Mouse (Mus musculus) right cerebral cortex, postnatal 10 days (tissue): Measurements from ENCODE around the gene Gm11444.
A peak's percentile ranks its signal among the peaks of the same experiment; 100 is the strongest.

Experiments used
- DNase-seq, 2 experiments: peaks; one replicate each; pipeline ENCODE4 v3.0.0; 2021; ENCODE audit warnings: low spot score in 2 of 2

The Gm11444 gene

GRCm38 (mm10) chr11:85857997-85858698 is 8.0 kb upstream of the Gm11444 start:
- no peak for DNase-seq

DNA sequence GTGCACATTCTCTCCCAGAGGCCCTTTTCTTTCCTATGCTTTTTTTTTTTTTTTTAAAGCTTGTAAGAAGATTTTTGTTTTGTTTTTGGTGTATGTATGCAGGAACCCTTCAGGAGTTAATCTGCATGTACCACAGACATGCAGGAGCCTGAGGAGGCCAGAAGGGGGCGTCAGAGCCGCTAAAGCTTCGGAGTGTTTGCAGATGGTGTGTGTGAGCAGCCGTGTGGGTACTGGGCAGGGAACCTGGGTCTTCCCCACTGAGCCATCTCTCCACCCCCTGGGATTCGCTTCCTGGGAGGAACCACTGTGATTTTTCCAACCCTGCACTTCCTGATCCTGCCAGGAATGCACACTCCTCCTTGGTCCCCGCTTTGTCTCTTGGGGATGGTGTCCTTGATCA is 625 bp upstream of the Gm11444 start:
- DNase-seq, result peak in 1 of 2 experiments; percentile 21

DNA sequence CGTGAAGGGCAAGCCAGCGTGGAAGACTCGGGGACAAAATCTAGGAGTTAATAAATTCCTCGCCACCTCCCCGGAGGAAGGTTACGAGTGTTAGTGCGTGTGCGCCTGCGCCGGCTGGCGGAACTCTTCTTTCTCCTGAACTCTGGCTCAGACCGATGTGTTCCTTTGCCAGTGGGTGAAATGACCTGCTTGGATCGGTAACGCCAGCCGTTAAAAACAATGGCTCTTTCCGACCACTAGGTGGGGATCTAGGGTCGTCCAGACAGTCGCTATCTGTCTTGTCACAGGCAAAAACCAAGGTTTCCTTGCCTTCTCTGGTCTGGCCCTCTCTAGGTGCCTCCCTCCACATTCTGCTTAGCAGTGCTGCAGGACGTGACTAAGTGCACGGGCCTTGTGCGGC is 1.1 kb downstream of the Gm11444 start:
- peak; percentile 76 to 78 for DNase-seq

GRCm38 (mm10) chr11:85846509-85846908 is 3.6 kb downstream of the Gm11444 start:
- no peak for DNase-seq

GRCm38 (mm10) chr11:85845921-85846320 is 4.2 kb downstream of the Gm11444 start:
- no peak for DNase-seq

GRCm38 (mm10) chr11:85844971-85845370 is 5.2 kb downstream of the Gm11444 start:
- DNase-seq, result no peak

GRCm38 (mm10) chr11:85844144-85844965 is 5.8 kb downstream of the Gm11444 start:
- DNase-seq, result peak; percentile 71 to 79

- no peak for DNase-seq
Observed at GRCm38 (mm10) chr11:85843347-85843692, 6.8 kb downstream of the Gm11444 start.

DNA sequence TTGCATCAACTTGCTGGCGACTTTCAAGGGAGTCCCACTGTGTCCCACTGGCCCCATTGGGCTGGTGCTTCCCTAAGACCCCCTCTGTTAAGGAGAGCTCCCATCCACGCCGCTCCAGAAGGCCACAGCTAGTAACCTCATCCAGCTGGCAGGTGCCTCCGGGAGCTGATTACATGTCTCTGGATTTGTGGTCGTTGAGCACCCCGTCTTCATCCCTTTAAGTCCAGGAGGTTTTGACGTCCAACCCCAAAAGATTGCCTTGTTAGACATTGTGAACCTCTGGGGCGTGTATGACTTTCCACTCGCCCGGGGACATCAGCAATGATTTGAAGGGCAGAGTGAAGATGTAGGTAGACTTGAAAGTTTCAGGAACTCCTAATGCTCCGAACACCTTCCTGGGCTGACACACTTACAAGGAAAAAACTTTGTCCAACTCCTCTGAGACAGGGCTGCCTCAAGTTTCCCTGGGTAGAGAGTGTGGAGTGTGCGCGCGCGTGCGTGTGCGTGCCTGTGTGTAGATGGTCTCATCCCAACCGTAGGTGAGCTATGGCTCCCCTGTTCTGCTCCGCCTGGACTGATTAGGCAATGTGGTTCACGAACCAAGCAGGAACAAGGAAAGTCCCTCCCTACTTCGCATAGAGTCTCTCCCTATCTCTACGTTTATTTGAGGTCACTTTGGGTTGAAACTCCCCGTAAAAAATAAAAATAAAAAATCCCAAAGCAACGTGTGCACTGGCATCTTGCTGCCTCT is 7.4 kb downstream of the Gm11444 start:
- DNase-seq, result no peak

DNA sequence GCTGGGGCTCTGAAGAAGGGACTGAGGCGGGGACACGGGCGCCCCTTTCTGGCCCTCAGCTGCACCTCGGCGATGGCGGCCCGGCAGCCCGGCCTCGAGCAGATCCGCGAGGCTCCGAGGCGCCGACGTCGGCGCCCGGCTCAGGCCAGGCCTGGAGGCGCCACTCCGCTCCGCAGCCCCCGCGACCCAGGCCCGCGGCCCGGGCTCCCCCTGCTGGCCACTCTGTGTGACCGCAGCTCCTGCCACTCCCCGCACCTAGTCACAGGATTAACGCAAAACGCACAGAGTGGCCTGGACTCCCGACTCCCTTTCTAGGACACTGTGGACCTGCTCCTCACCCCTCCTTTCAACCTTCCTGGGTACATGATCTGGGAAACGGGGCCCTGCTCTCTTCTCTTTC is 8.2 kb downstream of the Gm11444 start:
- peak in 1 of 2 experiments; percentile 60 for DNase-seq

DNA sequence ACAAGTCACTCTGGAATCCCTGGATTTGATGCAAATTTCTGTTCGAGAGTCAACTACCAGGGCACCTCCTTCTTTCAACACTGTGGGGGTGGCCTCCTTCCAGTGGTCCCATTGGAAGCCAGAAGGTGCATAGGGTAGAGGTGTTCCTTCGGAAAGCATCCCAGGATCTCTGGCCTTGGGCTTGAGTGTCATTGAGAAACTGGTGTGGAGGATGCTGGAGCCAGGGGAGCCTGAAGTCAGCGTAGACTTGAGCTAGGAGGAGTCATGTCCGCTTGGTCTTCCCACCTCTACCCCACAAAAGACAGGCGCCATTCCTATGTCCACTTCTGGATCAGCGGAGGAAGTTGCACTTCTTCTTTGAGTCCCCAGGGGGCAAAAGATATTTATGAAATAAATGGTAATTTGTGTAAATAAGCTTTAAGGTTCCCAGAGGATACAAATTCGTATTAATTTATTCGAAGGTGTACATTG is 8.9 kb downstream of the Gm11444 start:
- no peak for DNase-seq

DNA sequence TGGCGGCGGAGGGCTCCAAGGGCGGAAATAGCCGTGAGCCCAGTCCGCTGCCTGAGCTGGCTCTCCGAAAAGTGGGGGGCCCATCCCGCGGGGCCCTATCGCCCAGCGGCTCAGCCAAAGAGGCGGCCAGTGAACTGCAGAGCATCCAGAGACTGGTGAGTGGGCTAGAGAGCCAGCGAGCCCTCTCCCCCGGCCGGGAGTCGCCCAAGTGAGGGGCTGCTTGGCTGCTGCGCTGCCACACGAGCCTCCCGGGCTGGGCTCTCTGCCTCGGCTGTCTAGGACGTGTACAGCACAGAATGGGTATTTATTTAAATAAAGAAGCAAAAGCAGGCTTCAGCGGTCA is 9.4 kb downstream of the Gm11444 start:
- no peak for DNase-seq

- DNase-seq, result no peak
Observed at GRCm38 (mm10) chr11:85840031-85840802, 9.9 kb downstream of the Gm11444 start.

- no peak for DNase-seq
Observed at GRCm38 (mm10) chr11:85839258-85840030, 10.7 kb downstream of the Gm11444 start.

- DNase-seq, result no peak
Observed at GRCm38 (mm10) chr11:85838424-85839257, 11.5 kb downstream of the Gm11444 start.

- no peak for DNase-seq
Observed at GRCm38 (mm10) chr11:85837648-85838423, 12.3 kb downstream of the Gm11444 start.

- no peak for DNase-seq
Observed at GRCm38 (mm10) chr11:85837291-85837647, 12.9 kb downstream of the Gm11444 start.

- no peak for DNase-seq
Observed at GRCm38 (mm10) chr11:85836523-85837290, 13.4 kb downstream of the Gm11444 start.
